ENCODE assay signal across 28 mouse cellular contexts in the genomic region with DNA sequence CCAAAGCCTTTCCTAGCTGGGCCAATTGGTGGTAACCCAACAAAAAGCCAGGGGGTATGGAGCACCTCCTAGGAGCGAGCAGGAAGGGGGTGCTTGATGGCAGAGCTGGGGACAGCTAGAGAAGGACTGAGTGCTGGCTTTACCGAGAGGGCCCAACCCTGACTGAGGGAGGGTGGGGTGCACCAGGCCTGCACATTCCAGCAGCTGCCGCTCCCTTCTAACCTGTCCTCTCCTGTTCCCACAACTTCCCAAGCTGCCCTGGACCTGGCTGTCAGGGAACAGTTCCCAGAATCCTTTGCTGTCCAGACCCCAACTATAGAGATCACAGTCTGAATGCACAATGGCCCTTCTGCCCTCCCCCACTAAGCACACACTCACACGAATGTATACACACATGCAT. TPM values are rescaled to one million over a fixed set of nuclear protein-coding genes. Genes with fewer than 3 reads are reported as not detected.
DNase-seq lines count a peak whose midpoint lies in the region; ATAC-seq and TF ChIP-seq lines count a peak whose summit lies in the region.
"Had no signal": no experiment of that assay in that cellular context is flagged by ENCODE, and none has a peak within 500 bp of the region (broad histone marks: within the 10 kb centered on the region; RNA-seq: fewer than 3 reads in every experiment).

No protein-coding gene starts in this region.

- no peaks in the 10 kb centered on the region for H3K27me3 ChIP-seq in limb, embryonic 15.5 days
- H3K27me3 ChIP-seq in limb, embryonic 10.5 days (ENCODE audit: low read depth, poor library complexity, severe bottlenecking) = no peaks in the 10 kb centered on the region
- H3K27me3 ChIP-seq in lung, postnatal 0 days (replicated peaks; ENCODE audit: insufficient read depth, low read length) = no peaks in the 10 kb centered on the region
- no peaks in the 10 kb centered on the region for H3K27me3 ChIP-seq in stomach, embryonic 16.5 days (ENCODE audit: control insufficient read depth, insufficient read depth, low read length)
- no peaks in the 10 kb centered on the region for H3K27me3 ChIP-seq in midbrain, embryonic 15.5 days (replicated peaks)
- H3K27me3 ChIP-seq: forebrain, embryonic 15.5 days; kidney, embryonic 15.5 days; limb, embryonic 12.5 days; midbrain, embryonic 12.5 days; neural tube, embryonic 12.5 days had no signal

- H3K36me3 ChIP-seq in limb, embryonic 15.5 days = no peaks in the 10 kb centered on the region
- no peaks in the 10 kb centered on the region for H3K36me3 ChIP-seq in limb, embryonic 10.5 days
- H3K36me3 ChIP-seq in lung, postnatal 0 days (ENCODE audit: insufficient read depth, low read length) = no peaks in the 10 kb centered on the region
- H3K36me3 ChIP-seq in stomach, embryonic 16.5 days (ENCODE audit: control insufficient read depth, insufficient read depth, low read length) = no peaks in the 10 kb centered on the region
- no peaks in the 10 kb centered on the region for H3K36me3 ChIP-seq in midbrain, embryonic 15.5 days (replicated peaks)
- H3K36me3 ChIP-seq: forebrain, embryonic 15.5 days; hindbrain, embryonic 10.5 days; kidney, embryonic 15.5 days; limb, embryonic 12.5 days; midbrain, embryonic 12.5 days; neural tube, embryonic 12.5 days had no signal

- ATAC-seq in limb, embryonic 15.5 days (ENCODE audit: insufficient number of reproducible peaks, low FRiP score, low TSS enrichment, low read depth) = no peak
- peak; percentile 47 for ATAC-seq in lung, postnatal 0 days
- ATAC-seq in stomach, embryonic 16.5 days (ENCODE audit: insufficient read depth, low FRiP score) = peak; percentile 53; the same call in 1 of the 2 replicates
- ATAC-seq in midbrain, embryonic 15.5 days (replicated peaks) = no peak
- ATAC-seq: activated CD4-positive, CD25-positive, alpha-beta regulatory T cell, adult 4 months; forebrain, embryonic 15.5 days; inflammation-experienced regulatory T-cells, adult 6 months had no signal

- TF ChIP-seq CTCF in lung, postnatal 0 days (IDR thresholded peaks at IDR 0.05) = no peak

- H3K27ac ChIP-seq in limb, embryonic 15.5 days = peak overlapping the region; percentile 58
- H3K27ac ChIP-seq in limb, embryonic 10.5 days = no peak overlapping the region
- H3K27ac ChIP-seq in lung, postnatal 0 days (ENCODE audit: low read length) = peak overlapping the region; percentile 92
- H3K27ac ChIP-seq in stomach, embryonic 16.5 days (ENCODE audit: low read length) = peak overlapping the region; percentile 98
- H3K27ac ChIP-seq in midbrain, embryonic 15.5 days = no peak overlapping the region
- H3K27ac ChIP-seq: forebrain, embryonic 15.5 days; hindbrain, embryonic 10.5 days; kidney, embryonic 15.5 days; limb, embryonic 12.5 days; liver, embryonic 14.5 days; midbrain, embryonic 12.5 days; neural tube, embryonic 12.5 days had no signal

- 61% methylated on average over 4 of the region's 4 CpGs for WGBS in limb, embryonic 15.5 days
- 86% methylated on average over 4 of the region's 4 CpGs for WGBS in limb, embryonic 10.5 days
- WGBS in lung, postnatal 0 days = 51% methylated on average over 4 of the region's 4 CpGs
- WGBS in stomach, embryonic 16.5 days = 60% methylated on average over 4 of the region's 4 CpGs
- 82% methylated on average over 4 of the region's 4 CpGs for WGBS in midbrain, embryonic 15.5 days

- H3K4me3 ChIP-seq in limb, embryonic 15.5 days = no peak overlapping the region
- no peak overlapping the region for H3K4me3 ChIP-seq in limb, embryonic 10.5 days
- H3K4me3 ChIP-seq in lung, postnatal 0 days (ENCODE audit: low read depth, low read length) = no peak overlapping the region
- no peak overlapping the region for H3K4me3 ChIP-seq in stomach, embryonic 16.5 days (replicated peaks; ENCODE audit: low read length)
- no peak overlapping the region for H3K4me3 ChIP-seq in midbrain, embryonic 15.5 days
- H3K4me3 ChIP-seq: forebrain, embryonic 15.5 days; hindbrain, embryonic 10.5 days; kidney, embryonic 15.5 days; limb, embryonic 12.5 days; midbrain, embryonic 12.5 days; neural tube, embryonic 12.5 days had no signal

- no peak for DNase-seq in limb, embryonic 10.5 days (ENCODE audit: low spot score)
- DNase-seq in R1 (ENCODE audit: low read depth, low spot score) = peak; percentile 84
- peak; percentile 85 for DNase-seq in lung, postnatal 0 days (ENCODE audit: low spot score)
- no peak for DNase-seq in gastrocnemius, adult 8-10 months (ENCODE audit: low spot score in 2 of 2)
- DNase-seq: adrenal gland, postnatal 14 days; cerebellum, postnatal 14 days; kidney, postnatal 4 days; layer of hippocampus, adult 9-11 months; right cerebral cortex, postnatal 4 days; thymus, postnatal 4 days had no signal

- H3K9me3 ChIP-seq in limb, embryonic 15.5 days = no peaks in the 10 kb centered on the region
- H3K9me3 ChIP-seq in limb, embryonic 10.5 days (replicated peaks) = no peaks in the 10 kb centered on the region
- H3K9me3 ChIP-seq in lung, postnatal 0 days (ENCODE audit: low read length) = no peaks in the 10 kb centered on the region
- H3K9me3 ChIP-seq in stomach, embryonic 16.5 days (replicated peaks; ENCODE audit: control insufficient read depth, low read length) = no peaks in the 10 kb centered on the region
- no peaks in the 10 kb centered on the region for H3K9me3 ChIP-seq in midbrain, embryonic 15.5 days
- H3K9me3 ChIP-seq: forebrain, embryonic 15.5 days; hindbrain, embryonic 10.5 days; kidney, embryonic 15.5 days; limb, embryonic 12.5 days; midbrain, embryonic 12.5 days; neural tube, embryonic 12.5 days had no signal

- peaks cover 31% of the 10 kb centered on the region for H3K4me1 ChIP-seq in limb, embryonic 15.5 days
- H3K4me1 ChIP-seq in limb, embryonic 10.5 days = peaks cover 6% of the 10 kb centered on the region; the same call in 1 of the 2 replicates
- peaks cover 5% of the 10 kb centered on the region for H3K4me1 ChIP-seq in lung, postnatal 0 days (ENCODE audit: insufficient read depth, low read depth, low read length)
- H3K4me1 ChIP-seq in stomach, embryonic 16.5 days (ENCODE audit: control insufficient read depth, insufficient read depth, low read length) = peaks cover 17% of the 10 kb centered on the region
- peaks cover 2% of the 10 kb centered on the region; the same call in 1 of the 2 replicates for H3K4me1 ChIP-seq in midbrain, embryonic 15.5 days
- H3K4me1 ChIP-seq: limb, embryonic 12.5 days; neural tube, embryonic 12.5 days had no signal

- H3K4me2 ChIP-seq in limb, embryonic 15.5 days = no peak overlapping the region
- no peak overlapping the region for H3K4me2 ChIP-seq in lung, postnatal 0 days (replicated peaks; ENCODE audit: low read depth, low read length)
- no peak overlapping the region for H3K4me2 ChIP-seq in stomach, embryonic 16.5 days (ENCODE audit: low read depth, low read length)
- H3K4me2 ChIP-seq in midbrain, embryonic 15.5 days = no peak overlapping the region
- H3K4me2 ChIP-seq: forebrain, embryonic 15.5 days; kidney, embryonic 15.5 days; limb, embryonic 12.5 days; midbrain, embryonic 12.5 days; neural tube, embryonic 12.5 days had no signal

- no peak overlapping the region for H3K9ac ChIP-seq in limb, embryonic 15.5 days
- H3K9ac ChIP-seq in lung, postnatal 0 days (replicated peaks; ENCODE audit: low read depth) = no peak overlapping the region
- peak overlapping the region; percentile 43 for H3K9ac ChIP-seq in stomach, embryonic 16.5 days (ENCODE audit: low read length)
- H3K9ac ChIP-seq in midbrain, embryonic 15.5 days = no peak overlapping the region
- H3K9ac ChIP-seq: forebrain, embryonic 15.5 days; kidney, embryonic 15.5 days; liver, embryonic 14.5 days; midbrain, embryonic 12.5 days; neural tube, embryonic 12.5 days had no signal

- 0 out of 2 replicates have a peak, but pooled peaks have one; percentile 12 for TF ChIP-seq EP300 in lung, postnatal 0 days (IDR thresholded peaks at IDR 0.05)

RNA-seq across cellular contexts. Expression of a gene that starts 15.3 kb away (rescaled TPM):
- 0.15 TPM in 1 of 2 replicates, not detected in the other for polyA plus RNA-seq in limb, embryonic 15.5 days (2015; fragmentation: Nextera tagmentation; extraction: Ambion mirVana)
- 0.21 TPM in 1 of 2 replicates, not detected in the other for polyA plus RNA-seq in limb, embryonic 10.5 days (2016; fragmentation: Nextera tagmentation; extraction: Ambion mirVana)
- polyA plus RNA-seq in lung, postnatal 0 days (2015; fragmentation: Nextera tagmentation; extraction: Ambion mirVana) = not detected in 2 replicates
- not detected in 2 replicates for polyA plus RNA-seq in stomach, embryonic 16.5 days (2015; fragmentation: Nextera tagmentation; extraction: Ambion mirVana)
- not detected in 2 replicates for polyA plus RNA-seq in midbrain, embryonic 15.5 days (2015; fragmentation: Nextera tagmentation; extraction: Ambion mirVana)
- not detected for total RNA-seq in gastrocnemius, adult 8-10 months (2022)
- total RNA-seq: adrenal gland, postnatal 14 days; CH12.LX; gastrocnemius, postnatal 36 days; heart, adult 8-10 months; left cerebral cortex, adult 8-10 months; megakaryocyte progenitor cell, adult 5-6 weeks had no signal
- polyA plus RNA-seq: activated CD4-positive, CD25-positive, alpha-beta regulatory T cell, adult 4 months; forebrain, embryonic 15.5 days; heart, postnatal 0 days; hindbrain, embryonic 10.5 days; inflammation-experienced regulatory T-cells, adult 6 months; kidney, embryonic 15.5 days; limb, embryonic 12.5 days; liver, embryonic 14.5 days; midbrain, embryonic 12.5 days; neural tube, embryonic 12.5 days had no signal

RNA-seq across cellular contexts. Expression of a gene that starts 24.2 kb away (rescaled TPM):
- 264 and 267 TPM in 2 replicates for polyA plus RNA-seq in limb, embryonic 15.5 days (2015; fragmentation: Nextera tagmentation; extraction: Ambion mirVana)
- 1.3 and 7.6 TPM in 2 replicates for polyA plus RNA-seq in limb, embryonic 10.5 days (2016; fragmentation: Nextera tagmentation; extraction: Ambion mirVana)
- 0.58 and 0.65 TPM in 2 replicates for polyA plus RNA-seq in lung, postnatal 0 days (2015; fragmentation: Nextera tagmentation; extraction: Ambion mirVana)
- 34.0 and 45.6 TPM in 2 replicates for polyA plus RNA-seq in stomach, embryonic 16.5 days (2015; fragmentation: Nextera tagmentation; extraction: Ambion mirVana)
- polyA plus RNA-seq in midbrain, embryonic 15.5 days (2015; fragmentation: Nextera tagmentation; extraction: Ambion mirVana) = 1.1 TPM in 1 of 2 replicates, not detected in the other
- total RNA-seq in gastrocnemius, adult 8-10 months (2022) = not detected
- total RNA-seq: adrenal gland, postnatal 14 days; heart, adult 8-10 months; megakaryocyte progenitor cell, adult 5-6 weeks had no signal
- polyA plus RNA-seq: forebrain, embryonic 15.5 days had no signal

RNA-seq across cellular contexts. Expression of a gene that starts 34.7 kb away (rescaled TPM):
- 1,535 and 1,764 TPM in 2 replicates for polyA plus RNA-seq in limb, embryonic 15.5 days (2015; fragmentation: Nextera tagmentation; extraction: Ambion mirVana)
- polyA plus RNA-seq in limb, embryonic 10.5 days (2016; fragmentation: Nextera tagmentation; extraction: Ambion mirVana) = 1,486 and 1,565 TPM in 2 replicates
- 2,114 and 2,164 TPM in 2 replicates for polyA plus RNA-seq in lung, postnatal 0 days (2015; fragmentation: Nextera tagmentation; extraction: Ambion mirVana)
- 1,614 and 1,638 TPM in 2 replicates for polyA plus RNA-seq in stomach, embryonic 16.5 days (2015; fragmentation: Nextera tagmentation; extraction: Ambion mirVana)
- 1,086 and 1,110 TPM in 2 replicates for polyA plus RNA-seq in midbrain, embryonic 15.5 days (2015; fragmentation: Nextera tagmentation; extraction: Ambion mirVana)
- total RNA-seq in gastrocnemius, adult 8-10 months (2022) = 1,000 to 10,000 TPM; 1,612 to 1,857 (median 1,692) TPM

RNA-seq across cellular contexts. Expression of a gene that starts 36.3 kb away (rescaled TPM):
- 11.7 and 16.2 TPM in 2 replicates for polyA plus RNA-seq in limb, embryonic 15.5 days (2015; fragmentation: Nextera tagmentation; extraction: Ambion mirVana)
- not detected in 2 replicates for polyA plus RNA-seq in limb, embryonic 10.5 days (2016; fragmentation: Nextera tagmentation; extraction: Ambion mirVana)
- not detected in 2 replicates for polyA plus RNA-seq in lung, postnatal 0 days (2015; fragmentation: Nextera tagmentation; extraction: Ambion mirVana)
- polyA plus RNA-seq in stomach, embryonic 16.5 days (2015; fragmentation: Nextera tagmentation; extraction: Ambion mirVana) = 1.6 and 2.2 TPM in 2 replicates
- polyA plus RNA-seq in midbrain, embryonic 15.5 days (2015; fragmentation: Nextera tagmentation; extraction: Ambion mirVana) = not detected in 2 replicates
- total RNA-seq in gastrocnemius, adult 8-10 months (2022) = not detected
- total RNA-seq: adrenal gland, postnatal 14 days; gastrocnemius, postnatal 36 days; heart, adult 8-10 months; left cerebral cortex, adult 8-10 months; megakaryocyte progenitor cell, adult 5-6 weeks had no signal
- polyA plus RNA-seq: activated CD4-positive, CD25-positive, alpha-beta regulatory T cell, adult 4 months; forebrain, embryonic 15.5 days; heart, postnatal 0 days; hindbrain, embryonic 10.5 days; inflammation-experienced regulatory T-cells, adult 6 months; limb, embryonic 12.5 days; liver, embryonic 14.5 days; midbrain, embryonic 12.5 days; neural tube, embryonic 12.5 days had no signal

RNA-seq across cellular contexts. Expression of a gene that starts 49.2 kb away (rescaled TPM):
- 3.1 and 4.0 TPM in 2 replicates for polyA plus RNA-seq in limb, embryonic 15.5 days (2015; fragmentation: Nextera tagmentation; extraction: Ambion mirVana)
- not detected in 2 replicates for polyA plus RNA-seq in limb, embryonic 10.5 days (2016; fragmentation: Nextera tagmentation; extraction: Ambion mirVana)
- polyA plus RNA-seq in lung, postnatal 0 days (2015; fragmentation: Nextera tagmentation; extraction: Ambion mirVana) = not detected in 2 replicates
- polyA plus RNA-seq in stomach, embryonic 16.5 days (2015; fragmentation: Nextera tagmentation; extraction: Ambion mirVana) = 10.8 and 13.3 TPM in 2 replicates
- 2.0 and 2.3 TPM in 2 replicates for polyA plus RNA-seq in midbrain, embryonic 15.5 days (2015; fragmentation: Nextera tagmentation; extraction: Ambion mirVana)
- total RNA-seq in gastrocnemius, adult 8-10 months (2022) = not detected
- total RNA-seq: adrenal gland, postnatal 14 days; CH12.LX; gastrocnemius, postnatal 36 days; heart, adult 8-10 months; left cerebral cortex, adult 8-10 months; megakaryocyte progenitor cell, adult 5-6 weeks had no signal
- polyA plus RNA-seq: activated CD4-positive, CD25-positive, alpha-beta regulatory T cell, adult 4 months; heart, postnatal 0 days; inflammation-experienced regulatory T-cells, adult 6 months; kidney, embryonic 15.5 days; limb, embryonic 12.5 days; liver, embryonic 14.5 days; neural tube, embryonic 12.5 days had no signal

Comparison
In these comparisons a context has a peak if more than half of its experiments do, and no peak if none do; other contexts are left out.
1. H3K27ac ChIP-seq: peak in limb, embryonic 15.5 days (single experiment), lung, postnatal 0 days (single experiment) and stomach, embryonic 16.5 days (single experiment); none in limb, embryonic 10.5 days (single experiment) and midbrain, embryonic 15.5 days (single experiment).
2. ATAC-seq: peak in lung, postnatal 0 days (single experiment) and stomach, embryonic 16.5 days (single experiment); none in limb, embryonic 15.5 days (single experiment) and midbrain, embryonic 15.5 days (single experiment).
3. DNase-seq: peak in R1 (single experiment) and lung, postnatal 0 days (single experiment); none in limb, embryonic 10.5 days (single experiment) and gastrocnemius, adult 8-10 months (0 of 2).